Mouse (Mus musculus): ENCODE data around the gene Cdc42bpb. TPM values are rescaled to one million over a fixed set of nuclear protein-coding genes. Genes with fewer than 3 reads are reported as not detected.

The Cdc42bpb gene
- total and polyA plus RNA-seq, 2 experiments, result 19.5 to 122 TPM

DNA sequence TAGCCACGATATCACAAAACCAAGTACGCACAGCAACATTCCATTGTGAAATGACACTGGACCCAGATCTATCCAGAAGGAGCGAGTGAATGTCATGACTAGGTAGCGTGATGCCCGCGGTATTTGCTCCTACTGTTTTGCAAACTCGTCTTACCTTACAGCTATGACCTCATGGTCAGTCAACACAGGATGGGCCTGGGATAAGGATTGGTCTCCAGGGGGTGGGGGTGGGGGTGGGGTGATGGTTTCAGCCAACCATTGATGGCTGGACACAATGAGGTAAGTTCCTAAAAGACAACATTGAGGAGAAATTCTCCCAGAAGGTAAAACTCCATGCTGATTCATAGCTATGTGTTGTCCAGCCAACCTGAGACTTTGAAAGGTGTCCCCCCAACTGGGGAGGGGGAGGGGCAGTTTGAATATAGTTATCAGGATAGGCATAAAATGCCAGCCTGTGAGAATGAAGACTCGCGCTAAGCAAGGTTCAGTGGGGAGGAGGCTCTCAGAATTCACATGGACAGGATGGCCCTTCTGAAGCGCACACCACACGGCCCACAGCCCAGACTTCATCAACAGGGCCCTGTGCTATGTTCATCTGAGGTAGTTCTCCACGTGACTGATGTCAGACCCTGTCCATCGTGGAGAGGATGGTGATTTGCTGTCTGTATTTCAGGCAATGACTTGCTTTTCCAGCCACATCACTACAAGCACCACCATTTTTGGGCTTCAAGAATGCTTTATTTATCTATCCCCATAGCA is 8.5 kb upstream of the Cdc42bpb start:
- 70% methylated on average over 13 of the region's 13 CpGs for WGBS
- Histone ChIP-seq H3K9ac (ENCODE audit: low read depth, low read length) (no peak overlapping the region), H3K79me2 (ENCODE audit: control insufficient read depth, insufficient read depth, low read length) (no peaks in the 10 kb centered on the region), H3K27me3 (ENCODE audit: control insufficient read depth, insufficient read depth, low read length) (no peaks in the 10 kb centered on the region), H3K4me1 (ENCODE audit: control insufficient read depth, insufficient read depth, low read length) (peaks cover 2% of the 10 kb centered on the region; the same call in 1 of the 2 replicates), H3K27ac (replicated peaks; ENCODE audit: insufficient read depth, low read depth, low read length) (no peak overlapping the region), H3K36me3 (ENCODE audit: control insufficient read depth, insufficient read depth, low read length) (no peaks in the 10 kb centered on the region), H3K4me3 (ENCODE audit: insufficient read depth, low read depth, low read length) (no peak overlapping the region)
- TF ChIP-seq POLR2A (IDR thresholded peaks at IDR 0.05; ENCODE audit: extremely low read depth, insufficient read depth, low read length), result no peak
- no peak for TF ChIP-seq CTCF (IDR thresholded peaks at IDR 0.05; ENCODE audit: low read depth, low read length)
- no peak for DNase-seq (ENCODE audit: extremely low read depth, low read depth, low spot score)

- WGBS, result 72% methylated on average over 12 of the region's 12 CpGs
- H3K4me1 ChIP-seq (ENCODE audit: control insufficient read depth, insufficient read depth, low read length), result peaks cover 6% of the 10 kb centered on the region
- TF ChIP-seq CTCF (IDR thresholded peaks at IDR 0.05; ENCODE audit: low read depth, low read length) (no peak), POLR2A (IDR thresholded peaks at IDR 0.05; ENCODE audit: extremely low read depth, insufficient read depth, low read length) (no peak)
- H3K27ac ChIP-seq (replicated peaks; ENCODE audit: insufficient read depth, low read depth, low read length), result no peak overlapping the region
- H3K9ac ChIP-seq (ENCODE audit: low read depth, low read length), result no peak overlapping the region
- H3K36me3 ChIP-seq (ENCODE audit: control insufficient read depth, insufficient read depth, low read length), result no peaks in the 10 kb centered on the region
- no peak overlapping the region for H3K4me3 ChIP-seq (ENCODE audit: insufficient read depth, low read depth, low read length)
- no peak for DNase-seq (ENCODE audit: extremely low read depth, low read depth, low spot score)
- H3K79me2 ChIP-seq (ENCODE audit: control insufficient read depth, insufficient read depth, low read length), result peaks cover 12% of the 10 kb centered on the region
- no peaks in the 10 kb centered on the region for H3K27me3 ChIP-seq (ENCODE audit: control insufficient read depth, insufficient read depth, low read length)
These were observed 1.3 kb upstream of the Cdc42bpb start for GRCm38 (mm10) chr12:111378812-111379211.

- TF ChIP-seq POLR2A (IDR thresholded peaks at IDR 0.05; ENCODE audit: extremely low read depth, insufficient read depth, low read length), result no peak
- TF ChIP-seq CTCF (IDR thresholded peaks at IDR 0.05; ENCODE audit: low read depth, low read length), result peak; percentile 27
- no peaks in the 10 kb centered on the region for H3K36me3 ChIP-seq (ENCODE audit: control insufficient read depth, insufficient read depth, low read length)
- peaks cover 14% of the 10 kb centered on the region for H3K79me2 ChIP-seq (ENCODE audit: control insufficient read depth, insufficient read depth, low read length)
- peak; percentile 42 for DNase-seq (ENCODE audit: extremely low read depth, low read depth, low spot score)
- peak overlapping the region; percentile 84 for H3K9ac ChIP-seq (ENCODE audit: low read depth, low read length)
- no peaks in the 10 kb centered on the region for H3K27me3 ChIP-seq (ENCODE audit: control insufficient read depth, insufficient read depth, low read length)
- H3K4me3 ChIP-seq (ENCODE audit: insufficient read depth, low read depth, low read length), result peak overlapping the region; percentile 78
- H3K4me1 ChIP-seq (ENCODE audit: control insufficient read depth, insufficient read depth, low read length), result peaks cover 8% of the 10 kb centered on the region
- whole genome bisulfite sequencing, result under 1% methylated on average over 32 of the region's 32 CpGs
- H3K27ac ChIP-seq (replicated peaks; ENCODE audit: insufficient read depth, low read depth, low read length), result peak overlapping the region; percentile 75
These were observed 520 bp upstream of the Cdc42bpb start for GRCm38 (mm10) chr12:111377986-111378490.

- H3K36me3 ChIP-seq (ENCODE audit: control insufficient read depth, insufficient read depth, low read length), result no peaks in the 10 kb centered on the region
- peak overlapping the region; percentile 96 for H3K9ac ChIP-seq (ENCODE audit: low read depth, low read length)
- H3K79me2 ChIP-seq (ENCODE audit: control insufficient read depth, insufficient read depth, low read length), result peaks cover 14% of the 10 kb centered on the region
- no peak for DNase-seq (ENCODE audit: extremely low read depth, low read depth, low spot score)
- under 1% methylated on average over 47 of the region's 49 CpGs for WGBS
- peaks cover 13% of the 10 kb centered on the region for H3K4me1 ChIP-seq (ENCODE audit: control insufficient read depth, insufficient read depth, low read length)
- H3K27ac ChIP-seq (replicated peaks; ENCODE audit: insufficient read depth, low read depth, low read length), result peak overlapping the region; percentile 93
- H3K27me3 ChIP-seq (ENCODE audit: control insufficient read depth, insufficient read depth, low read length), result no peaks in the 10 kb centered on the region
- TF ChIP-seq POLR2A (IDR thresholded peaks at IDR 0.05; ENCODE audit: extremely low read depth, insufficient read depth, low read length) (0 out of 2 replicates have a peak, but pooled peaks have one; percentile 40), CTCF (IDR thresholded peaks at IDR 0.05; ENCODE audit: low read depth, low read length) (no peak)
- peak overlapping the region; percentile 93 for H3K4me3 ChIP-seq (ENCODE audit: insufficient read depth, low read depth, low read length)
These were observed 639 bp downstream of the Cdc42bpb start for GRCm38 (mm10) chr12:111376826-111377331.

- H3K27me3 ChIP-seq (ENCODE audit: control insufficient read depth, insufficient read depth, low read length), result no peaks in the 10 kb centered on the region
These were observed 1.5 kb downstream of the Cdc42bpb start for GRCm38 (mm10) chr12:111376053-111376452.

More at GRCm38 (mm10) chr12:111376053-111376452, 1.5 kb downstream of the Cdc42bpb start:
- peak; percentile 59 for DNase-seq (ENCODE audit: extremely low read depth, low read depth, low spot score)
- no peaks in the 10 kb centered on the region for H3K36me3 ChIP-seq (ENCODE audit: control insufficient read depth, insufficient read depth, low read length)
- peaks cover 15% of the 10 kb centered on the region for H3K4me1 ChIP-seq (ENCODE audit: control insufficient read depth, insufficient read depth, low read length)
- TF ChIP-seq CTCF (IDR thresholded peaks at IDR 0.05; ENCODE audit: low read depth, low read length), result no peak
- no peak for TF ChIP-seq POLR2A (IDR thresholded peaks at IDR 0.05; ENCODE audit: extremely low read depth, insufficient read depth, low read length)
- peaks cover 16% of the 10 kb centered on the region for H3K79me2 ChIP-seq (ENCODE audit: control insufficient read depth, insufficient read depth, low read length)
- H3K27ac ChIP-seq (replicated peaks; ENCODE audit: insufficient read depth, low read depth, low read length), result peak overlapping the region; percentile 98
- peak overlapping the region; percentile 93 for H3K4me3 ChIP-seq (ENCODE audit: insufficient read depth, low read depth, low read length)
- WGBS, result 1% methylated on average over 6 of the region's 6 CpGs
- H3K9ac ChIP-seq (ENCODE audit: low read depth, low read length), result peak overlapping the region; percentile 85

Data from liver, adult 2 months (tissue).